Mouse (Mus musculus) megakaryocyte-erythroid progenitor cell, adult 5-6 weeks (primary cell): ENCODE measurements around the gene Wee2. TPM values are rescaled to one million over a fixed set of nuclear protein-coding genes. Genes with fewer than 3 reads are reported as not detected.

Source experiments
- total RNA-seq, 2 experiments: library from RNA; stranded (forward) in 1 of 2; stranded (reverse) in 1 of 2; fragments of 200-1000, 215-1000 nt in 1 of 2; fragments of >200 nt in 1 of 2; fragmentation: Nextera tagmentation in 1 of 2; gene quantifications; 2 replicates each; pipeline ENCODE4 v1.2.3; 2014 to 2017

The Wee2 gene
- total RNA-seq, 2 experiments from 2014 or later, result not detected

Other genes starting within 250 kb of the Wee2 start
- gene Agk, start 113.9 kb upstream of the Wee2 start, total RNA-seq (2014; fragmentation: Nextera tagmentation), result 22.8 and 28.0 TPM in 2 replicates
- 38.4 and 39.2 TPM in 2 replicates for gene Agk, start 113.9 kb upstream of the Wee2 start, total RNA-seq (2017)
- 3.5 and 7.1 TPM in 2 replicates for gene E330009J07Rik, start 3.0 kb upstream of the Wee2 start, total RNA-seq (2014; fragmentation: Nextera tagmentation)
- 1.9 and 4.5 TPM in 2 replicates for gene E330009J07Rik, start 3.0 kb upstream of the Wee2 start, total RNA-seq (2017)
- 131 and 201 TPM in 2 replicates for gene Ssbp1, start 32.3 kb downstream of the Wee2 start, total RNA-seq (2014; fragmentation: Nextera tagmentation)
- 118 and 127 TPM in 2 replicates for gene Ssbp1, start 32.3 kb downstream of the Wee2 start, total RNA-seq (2017)
- not detected in 2 replicates for gene Tas2r137, start 52.1 kb downstream of the Wee2 start, total RNA-seq (2014; fragmentation: Nextera tagmentation)
- 1.3 and 3.1 TPM in 2 replicates for gene Tas2r137, start 52.1 kb downstream of the Wee2 start, total RNA-seq (2017)
- not detected in 2 replicates for gene Tas2r108, start 54.4 kb downstream of the Wee2 start, total RNA-seq (2014; fragmentation: Nextera tagmentation)
- not detected in 2 replicates for gene Tas2r108, start 54.4 kb downstream of the Wee2 start, total RNA-seq (2017)
- gene Prss37, start 80.4 kb downstream of the Wee2 start, total RNA-seq (2014; fragmentation: Nextera tagmentation), result not detected in 2 replicates
- not detected in 2 replicates for gene Prss37, start 80.4 kb downstream of the Wee2 start, total RNA-seq (2017)
- not detected in 2 replicates for gene Olfr461, start 116.0 kb downstream of the Wee2 start, total RNA-seq (2014; fragmentation: Nextera tagmentation)
- gene Olfr461, start 116.0 kb downstream of the Wee2 start, total RNA-seq (2017), result not detected in 2 replicates
- not detected in 2 replicates for gene Olfr460, start 130.4 kb downstream of the Wee2 start, total RNA-seq (2014; fragmentation: Nextera tagmentation)
- gene Olfr460, start 130.4 kb downstream of the Wee2 start, total RNA-seq (2017), result not detected in 2 replicates
- gene Clec5a, start 146.7 kb downstream of the Wee2 start, total RNA-seq (2014; fragmentation: Nextera tagmentation), result 12.6 TPM in 1 of 2 replicates, not detected in the other
- gene Clec5a, start 146.7 kb downstream of the Wee2 start, total RNA-seq (2017), result 1.8 and 3.2 TPM in 2 replicates
- not detected in 2 replicates for gene Tas2r138, start 174.2 kb downstream of the Wee2 start, total RNA-seq (2014; fragmentation: Nextera tagmentation)
- not detected in 2 replicates for gene Tas2r138, start 174.2 kb downstream of the Wee2 start, total RNA-seq (2017)
- gene Mgam, start 189.7 kb downstream of the Wee2 start, total RNA-seq (2014; fragmentation: Nextera tagmentation), result 1.4 TPM in 1 of 2 replicates, not detected in the other
- gene Mgam, start 189.7 kb downstream of the Wee2 start, total RNA-seq (2017), result 0.05 TPM in 1 of 2 replicates, not detected in the other